Mouse (Mus musculus) thymus, postnatal 4 days (tissue): ENCODE data around the gene Ddb1.
"Not testable (repeated sequence)": the region's sequence is repeated elsewhere in the genome, so short reads cannot be mapped to it uniquely, and the experiment has no call there.

ENCODE experiments used
- DNase-seq: peaks from one replicate; pipeline ENCODE4 v3.0.0; 2021

Ddb1 gene

GRCm38 (mm10) chr19:10605293-10605900 lies at the start of gene Ddb1, which contains the start of gene Tkfc:
Ddb1 (plus strand) TSS chr19:10605327.
Tkfc (minus strand) TSS chr19:10605654.
- peak; percentile 99 for DNase-seq

GRCm38 (mm10) chr19:10555624-10556510 lies 49.3 kb upstream of the Ddb1 start, which contains the start of gene Tmem216:
Tmem216 (minus strand) TSS chr19:10556238.
- peak; percentile 92 for DNase-seq

- no peak for DNase-seq
These were observed 48.1 kb upstream of the Ddb1 start for GRCm38 (mm10) chr19:10557001-10557400.

GRCm38 (mm10) chr19:10557430-10557829 lies 47.7 kb upstream of the Ddb1 start:
- DNase-seq = no peak

GRCm38 (mm10) chr19:10557837-10558375 lies 47.2 kb upstream of the Ddb1 start:
- DNase-seq = not testable (repeated sequence)

- no peak for DNase-seq
These were observed 45.0 kb upstream of the Ddb1 start for GRCm38 (mm10) chr19:10560108-10560507.

GRCm38 (mm10) chr19:10561558-10562314 lies 43.4 kb upstream of the Ddb1 start:
- DNase-seq = no peak

- no peak for DNase-seq
These were observed 42.8 kb upstream of the Ddb1 start for GRCm38 (mm10) chr19:10562351-10562750.

- DNase-seq = no peak
These were observed 40.8 kb upstream of the Ddb1 start for GRCm38 (mm10) chr19:10564278-10564677.

GRCm38 (mm10) chr19:10565217-10565616 lies 39.9 kb upstream of the Ddb1 start:
- DNase-seq = no peak

GRCm38 (mm10) chr19:10569627-10570026 lies 35.5 kb upstream of the Ddb1 start:
- DNase-seq = no peak

GRCm38 (mm10) chr19:10576690-10577561 lies 28.2 kb upstream of the Ddb1 start, which contains the start of the genes Cyb561a3 and Tmem138:
Cyb561a3 (plus strand) TSS chr19:10577172.
Tmem138 (minus strand) TSS chr19:10577362.
- DNase-seq = peak; percentile 92

GRCm38 (mm10) chr19:10580102-10580501 lies 25.0 kb upstream of the Ddb1 start:
- no peak for DNase-seq

GRCm38 (mm10) chr19:10580761-10581160 lies 24.4 kb upstream of the Ddb1 start:
- DNase-seq = no peak

- peak; percentile 26 for DNase-seq
These were observed 23.1 kb upstream of the Ddb1 start for GRCm38 (mm10) chr19:10581984-10582383.

GRCm38 (mm10) chr19:10583550-10584146 lies 21.5 kb upstream of the Ddb1 start:
- no peak for DNase-seq

GRCm38 (mm10) chr19:10585112-10585511 lies 20.0 kb upstream of the Ddb1 start:
- peak; percentile 41 for DNase-seq

GRCm38 (mm10) chr19:10587231-10587630 lies 17.9 kb upstream of the Ddb1 start:
- no peak for DNase-seq

GRCm38 (mm10) chr19:10589127-10589857 lies 15.8 kb upstream of the Ddb1 start:
- DNase-seq = no peak

- DNase-seq = no peak
These were observed 14.8 kb upstream of the Ddb1 start for GRCm38 (mm10) chr19:10590301-10590700.
